Mouse (Mus musculus) telencephalon, adult 2 months (tissue): ENCODE data around the gene Pla2g4e.

Experiments used
- DNase-seq: peaks from one replicate; pipeline ENCODE4 v3.0.0-alpha.2; 2011; ENCODE audit warnings: low read depth, low spot score

The Pla2g4e gene

DNA sequence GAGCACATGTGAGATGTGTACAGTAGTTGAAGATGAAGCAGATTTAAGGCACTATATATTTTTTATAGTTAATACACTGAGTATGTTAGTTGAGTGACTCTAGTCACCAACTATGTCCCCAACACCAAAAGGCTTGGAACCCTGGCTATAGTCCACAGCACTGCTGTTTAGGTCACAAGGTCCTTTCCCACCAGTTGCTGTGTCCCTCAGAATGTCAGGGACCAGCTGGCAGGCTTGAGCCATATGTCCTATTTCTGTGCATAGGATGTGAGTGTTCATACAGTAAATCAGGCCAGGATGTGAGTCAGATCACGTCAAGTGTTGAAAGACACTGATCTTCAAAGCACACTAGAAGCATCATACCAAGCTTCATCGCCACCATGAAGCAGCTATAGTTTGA lies 120.2 kb downstream of the Pla2g4e start:
- DNase-seq = no peak

DNA sequence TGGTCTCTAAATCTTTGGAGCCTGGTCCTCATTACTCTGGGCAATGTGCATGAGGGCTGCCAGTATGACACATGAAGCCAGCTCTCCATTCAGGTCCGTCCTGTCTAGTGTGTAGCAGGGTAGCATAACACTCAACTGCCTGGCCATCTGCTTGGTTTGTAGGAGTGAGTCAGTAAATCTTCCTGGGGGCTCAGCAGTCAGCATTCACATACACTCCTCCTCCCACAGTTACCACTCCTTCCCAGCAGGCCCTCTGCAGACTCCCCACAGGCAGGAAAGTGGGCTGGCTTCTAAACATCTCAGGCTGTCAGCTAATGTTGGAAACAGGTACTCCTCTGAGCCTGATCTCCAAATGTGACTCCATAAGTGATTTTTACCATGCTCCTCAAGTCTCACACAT lies 121.0 kb downstream of the Pla2g4e start:
- DNase-seq = no peak

DNA sequence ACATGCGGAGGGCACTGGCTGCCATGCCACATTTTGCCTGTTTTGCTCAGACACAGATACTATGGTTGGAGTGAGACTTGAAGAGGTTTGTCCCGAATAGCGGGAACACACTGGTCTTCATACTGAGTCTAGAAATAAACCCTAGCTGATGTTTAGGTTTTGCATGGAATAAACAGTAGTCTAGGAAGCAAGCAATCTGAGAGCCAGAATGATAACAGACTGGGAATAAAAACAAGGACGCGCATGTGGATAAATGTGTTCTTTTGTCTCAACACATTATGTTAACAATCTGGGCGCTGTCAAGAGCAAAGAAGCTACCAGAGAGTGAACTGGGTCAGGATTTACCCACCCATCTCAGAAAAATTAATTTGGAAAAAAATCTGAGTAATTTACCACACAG lies 122.2 kb downstream of the Pla2g4e start:
- no peak for DNase-seq

DNA sequence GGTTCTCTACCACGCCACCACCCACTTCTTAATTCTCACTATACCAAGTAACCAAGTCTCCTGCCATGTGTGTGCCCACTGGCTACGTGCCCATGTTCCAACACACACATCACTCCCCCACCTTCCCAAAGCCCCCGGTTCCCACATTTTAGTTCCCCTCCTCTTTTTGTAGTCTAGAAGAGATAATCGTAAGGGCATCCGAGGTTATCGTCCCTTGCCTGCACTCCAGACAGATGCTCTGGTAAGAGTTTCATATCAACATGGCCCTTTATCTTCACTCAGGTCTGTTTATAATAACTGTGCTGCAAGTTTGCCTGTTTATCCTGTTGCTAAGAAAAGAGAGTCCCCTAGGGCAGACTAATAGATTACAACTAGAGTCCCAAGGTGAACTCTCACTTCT lies 127.8 kb downstream of the Pla2g4e start:
- DNase-seq = no peak
